Mouse (Mus musculus) lung, postnatal 10 days (tissue): ENCODE measurements around the gene Ifnl2.
"Not testable (repeated sequence)": the region's sequence is repeated elsewhere in the genome, so short reads cannot be mapped to it uniquely, and the experiment has no call there.

Source experiments
- DNase-seq: peaks from one replicate; pipeline ENCODE4 v3.0.0; 2021

The Ifnl2 gene

DNA sequence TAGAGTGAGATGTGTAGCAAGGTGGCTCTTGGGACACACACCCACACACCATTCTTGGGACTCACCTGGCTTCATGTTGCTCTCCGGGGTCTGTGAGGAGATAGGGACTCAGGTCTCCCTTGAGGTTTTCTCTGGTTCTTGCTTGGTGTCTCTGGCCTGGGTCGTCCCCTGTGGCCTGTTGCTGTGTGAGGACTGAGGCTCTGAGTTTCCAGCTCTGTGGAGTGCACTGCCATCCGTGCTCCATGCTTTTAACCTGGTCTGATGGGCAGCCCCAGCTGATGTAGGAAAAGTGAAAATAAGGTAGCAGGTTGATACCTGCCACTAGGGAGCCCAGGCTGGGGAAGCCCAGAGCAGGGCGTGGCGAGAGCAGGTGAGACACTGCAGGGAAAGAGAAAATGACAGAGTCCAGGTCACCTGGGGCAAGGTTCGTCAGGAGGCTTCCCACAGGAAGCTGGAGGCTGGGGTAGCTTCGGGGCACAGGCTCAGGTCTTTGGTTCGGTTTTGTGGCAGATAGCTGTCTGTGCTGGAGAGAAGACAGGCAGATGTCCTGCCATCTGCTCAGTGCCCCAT, at the start of gene Ifnl2:
Gene Ifnl2 (minus strand): TSS at position 51 of the 570 bp plus-strand sequence.
- DNase-seq: not testable (repeated sequence)

DNA sequence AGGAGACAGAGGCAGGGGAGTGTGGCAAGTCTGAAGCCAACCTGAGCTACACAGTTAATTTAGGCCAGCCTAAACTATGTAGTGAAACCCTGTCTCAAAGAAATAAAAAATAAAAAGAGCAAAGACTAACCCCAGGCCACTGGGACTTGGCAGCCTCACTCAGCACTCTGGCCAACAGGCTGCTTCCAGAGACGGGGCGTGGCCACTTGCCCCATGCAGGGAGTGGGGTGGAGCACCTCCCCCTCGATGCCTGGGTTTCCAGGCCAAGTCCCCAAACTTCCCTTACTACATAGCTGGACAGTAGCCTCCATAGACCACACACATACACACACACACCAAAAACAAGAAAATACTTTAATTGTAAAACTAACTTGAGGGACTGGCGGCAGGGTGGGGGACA, 48.2 kb upstream of the Ifnl2 start:
- DNase-seq: peak; percentile 89

DNA sequence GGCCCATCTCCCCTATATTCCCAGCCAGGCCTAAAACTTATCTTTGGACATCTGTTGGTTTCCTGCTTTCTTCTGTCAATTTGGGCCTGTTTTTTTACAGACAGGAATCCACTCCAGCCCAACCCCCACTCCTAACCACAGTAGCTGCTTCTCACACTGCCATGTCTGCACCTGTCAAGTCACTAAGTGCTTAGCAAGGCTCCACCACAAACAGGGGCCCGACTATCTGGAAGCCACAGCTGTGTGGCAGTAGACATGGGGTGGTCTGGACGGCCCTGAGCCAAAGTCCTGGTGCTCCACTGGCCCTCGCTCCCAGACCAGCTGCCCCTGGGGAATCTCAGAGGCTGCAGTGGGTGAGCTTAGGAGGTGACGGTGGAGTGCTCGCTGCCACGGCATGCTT, 47.5 kb upstream of the Ifnl2 start:
- DNase-seq: no peak

DNA sequence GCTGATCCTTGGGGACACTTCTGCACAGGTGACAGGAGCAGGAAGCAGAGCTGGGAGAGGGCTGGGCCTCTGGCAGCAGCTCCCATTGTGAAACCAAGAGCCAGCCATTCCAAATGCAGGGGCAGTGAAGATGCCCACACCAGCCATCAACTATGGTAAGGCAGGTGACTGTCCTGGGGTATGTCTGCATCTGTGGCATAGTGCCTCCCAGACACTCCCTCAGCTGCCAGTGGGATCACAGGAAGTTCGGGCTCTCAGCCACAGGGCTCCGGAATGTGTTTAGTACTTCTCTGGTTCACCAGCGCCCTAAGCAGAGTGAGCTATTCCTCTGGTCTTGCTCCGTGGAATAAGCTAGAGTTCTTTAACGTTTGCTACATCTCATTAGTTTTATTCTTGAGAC, 46.8 kb upstream of the Ifnl2 start:
- no peak for DNase-seq

DNA sequence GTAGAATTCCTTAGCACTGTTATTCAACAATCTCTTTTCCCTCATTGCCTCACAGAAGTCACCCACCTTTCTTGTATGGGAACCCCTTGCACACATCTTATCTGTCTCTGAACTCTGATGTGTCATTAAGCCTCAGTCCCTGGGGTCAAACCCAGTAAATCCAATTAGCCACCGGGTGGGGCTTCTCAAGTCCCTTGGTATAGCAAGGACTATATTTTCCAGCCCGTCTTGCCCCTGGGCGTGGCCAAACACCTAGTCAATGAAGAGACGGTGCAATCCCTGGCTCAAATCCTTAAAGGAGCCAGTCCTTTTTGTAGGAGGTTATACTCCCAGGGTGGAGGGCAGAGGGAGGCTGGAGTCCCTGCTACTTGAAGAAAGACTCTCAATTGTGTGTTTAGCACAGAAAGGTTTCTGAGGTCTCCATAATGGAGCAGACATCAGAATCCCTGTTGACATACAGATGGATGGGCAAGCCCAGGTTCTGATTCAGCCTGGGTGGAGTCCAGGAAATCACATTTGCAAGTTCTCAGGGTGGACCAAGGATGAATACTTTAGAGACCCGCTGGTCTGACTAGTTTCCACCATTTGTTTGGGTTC, 45.8 kb upstream of the Ifnl2 start:
- DNase-seq: no peak

DNA sequence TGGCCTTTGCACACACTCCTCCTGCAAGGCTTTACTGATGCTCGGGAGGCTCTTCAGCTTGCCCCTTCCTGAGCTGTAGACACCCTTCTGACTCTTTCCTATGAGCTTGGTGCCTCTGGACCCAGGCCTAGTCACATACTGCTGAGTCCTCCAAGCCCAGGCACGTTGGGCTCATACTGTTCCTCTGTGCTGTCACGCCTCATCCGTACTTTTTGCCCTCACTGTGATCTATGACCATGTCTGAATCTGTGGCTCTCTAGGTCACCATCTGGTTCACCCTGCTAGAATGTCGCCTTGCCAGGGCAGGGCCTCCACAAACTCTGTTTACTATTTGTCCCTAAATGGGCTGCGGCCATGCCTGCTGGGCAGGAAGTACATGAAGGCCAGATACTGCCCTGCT, 42.8 kb upstream of the Ifnl2 start:
- no peak for DNase-seq

DNA sequence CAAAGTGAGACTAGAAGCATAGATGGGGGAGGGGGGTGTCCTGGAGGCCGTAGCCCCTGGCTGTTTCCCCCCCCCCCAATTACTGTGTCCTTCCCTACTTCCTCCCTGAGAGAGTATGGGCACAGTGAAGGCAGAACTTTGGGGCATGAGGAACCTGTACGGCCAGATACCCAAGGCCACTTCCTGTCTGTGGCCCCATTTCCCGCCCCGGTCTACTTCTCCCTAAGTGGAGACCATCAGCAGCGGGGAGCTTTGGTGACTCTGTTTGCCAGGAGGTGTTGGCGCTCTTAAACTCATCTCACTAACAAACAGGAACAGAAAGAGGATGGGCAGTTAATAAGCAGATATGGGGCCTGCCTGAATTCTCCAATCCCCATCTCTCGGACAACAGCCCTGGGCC, 37.4 kb upstream of the Ifnl2 start:
- DNase-seq: no peak

DNA sequence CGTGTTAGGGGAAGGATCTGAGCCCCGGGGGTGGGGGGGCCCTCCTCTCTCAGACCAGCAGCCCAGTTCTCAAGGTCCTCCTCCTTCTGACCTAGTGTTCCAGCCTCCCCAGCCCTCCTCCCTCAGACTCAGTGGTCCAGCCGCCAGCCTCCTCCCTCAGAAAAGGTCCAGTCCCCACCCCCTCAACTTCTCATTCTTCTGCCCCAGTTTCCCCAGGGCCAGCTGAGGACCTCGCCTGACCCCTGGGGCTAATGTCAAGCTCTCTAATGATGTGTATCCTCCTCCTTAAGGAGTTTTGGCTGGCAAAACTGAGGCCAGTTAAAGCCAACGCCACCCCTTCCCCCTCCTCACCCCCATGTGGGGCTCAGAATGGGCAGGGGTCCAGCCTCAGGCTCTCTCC, 36.9 kb upstream of the Ifnl2 start, which contains the start of gene Nccrp1:
Gene Nccrp1 (minus strand): TSS at position 101 of the 400 bp plus-strand sequence.
- DNase-seq: no peak

DNA sequence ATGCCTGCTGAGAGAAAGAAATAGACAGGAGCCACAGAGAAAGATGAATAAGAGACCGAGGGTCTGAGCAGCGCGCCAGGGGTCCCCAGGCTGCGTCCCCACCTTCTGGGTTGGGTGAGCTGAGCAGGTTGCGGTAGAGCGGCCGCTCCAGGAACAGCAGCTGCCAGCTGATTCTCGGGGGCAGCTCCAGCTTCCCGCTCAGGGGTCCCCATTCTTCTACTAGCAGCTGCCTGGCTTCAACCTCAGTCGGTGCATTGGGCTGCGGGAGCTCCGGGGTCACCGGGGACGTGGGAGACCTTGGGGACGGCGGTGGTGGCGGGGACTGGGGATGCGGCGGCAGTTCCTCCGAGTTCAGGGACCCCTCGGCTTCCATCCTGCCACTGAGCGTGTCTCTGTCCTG, 36.4 kb upstream of the Ifnl2 start:
- no peak for DNase-seq

DNA sequence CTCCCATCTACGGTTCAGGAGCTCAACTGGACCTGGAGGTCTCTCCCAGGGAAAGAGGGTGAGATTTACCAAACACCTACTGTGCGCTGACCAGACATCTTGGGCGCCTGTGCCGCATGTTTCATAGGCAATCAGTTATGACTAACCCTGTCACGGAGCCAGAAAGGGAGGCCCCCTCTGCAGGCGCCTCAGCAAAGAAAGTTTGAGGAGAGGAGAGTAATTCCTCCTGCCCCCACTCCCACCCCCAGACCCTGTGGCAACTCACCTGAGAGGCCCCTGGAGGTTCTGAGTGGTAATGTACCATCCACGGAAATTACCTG, 35.6 kb upstream of the Ifnl2 start:
- no peak for DNase-seq

DNA sequence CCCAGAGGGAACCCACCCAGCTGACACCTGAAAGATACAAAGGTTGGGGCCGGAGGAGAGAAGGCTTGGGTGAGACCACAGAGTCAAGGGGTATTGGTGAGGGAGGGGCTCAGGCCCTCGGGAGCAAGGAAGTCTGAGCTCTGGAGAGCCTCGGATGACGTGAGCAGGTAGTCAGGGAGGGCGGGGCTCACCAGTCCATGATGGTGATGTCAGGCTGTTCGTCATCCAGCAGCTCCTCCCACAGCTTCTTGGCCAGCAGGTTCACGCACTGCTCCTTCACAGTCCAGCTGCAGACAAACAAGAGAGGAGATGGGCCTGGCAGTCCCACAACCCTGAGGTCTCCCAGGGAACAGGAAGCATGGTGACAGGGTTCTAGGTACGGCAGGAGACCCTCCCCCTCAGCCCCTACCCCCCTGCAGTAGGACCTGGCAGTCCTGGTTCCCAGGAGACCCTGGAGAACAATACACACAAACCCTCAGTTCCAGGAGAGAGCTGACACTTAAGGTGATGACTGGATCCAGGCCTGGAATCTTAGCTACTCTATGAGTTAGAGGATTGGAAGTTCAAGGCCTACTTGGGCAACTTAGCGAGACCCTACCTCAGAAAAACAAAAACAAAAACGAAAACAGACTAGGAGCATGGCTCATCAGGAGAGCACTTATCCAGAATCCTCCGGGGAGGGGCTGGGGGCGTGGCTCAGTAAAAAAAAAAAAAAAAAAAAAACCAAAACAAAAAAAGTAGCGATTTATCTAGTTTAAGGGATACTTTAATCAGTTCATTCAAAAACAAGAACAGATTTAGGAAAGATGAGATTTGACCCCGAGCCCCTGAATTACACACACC, 35.0 kb upstream of the Ifnl2 start:
- DNase-seq: peak; percentile 39

DNA sequence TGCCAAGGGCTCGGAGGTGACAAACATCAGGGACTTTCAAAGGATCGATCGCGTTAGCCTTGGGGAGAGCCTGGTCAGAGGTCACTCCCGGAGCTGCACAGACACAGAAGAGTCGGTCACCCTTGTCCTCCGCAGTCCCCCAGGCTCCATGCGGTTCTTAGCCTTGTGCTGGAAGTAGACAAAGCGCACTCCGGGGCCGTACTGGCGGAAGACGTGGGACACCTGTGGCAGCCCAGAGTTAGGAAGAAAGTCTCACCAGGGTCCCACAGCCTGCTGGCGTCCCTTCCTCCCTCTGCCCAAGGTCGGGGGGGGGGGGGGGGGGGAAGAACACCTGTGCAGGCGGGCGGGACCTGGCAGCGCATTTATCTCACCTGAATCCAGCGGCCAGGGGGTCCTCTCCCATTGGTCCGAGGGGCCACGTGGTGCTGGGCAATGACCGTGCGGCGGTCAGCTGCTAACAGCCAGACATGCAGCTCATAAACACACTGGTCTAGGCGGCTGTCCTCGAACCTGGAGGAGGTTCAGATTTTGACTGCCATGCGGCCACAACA, 33.9 kb upstream of the Ifnl2 start:
- no peak for DNase-seq

DNA sequence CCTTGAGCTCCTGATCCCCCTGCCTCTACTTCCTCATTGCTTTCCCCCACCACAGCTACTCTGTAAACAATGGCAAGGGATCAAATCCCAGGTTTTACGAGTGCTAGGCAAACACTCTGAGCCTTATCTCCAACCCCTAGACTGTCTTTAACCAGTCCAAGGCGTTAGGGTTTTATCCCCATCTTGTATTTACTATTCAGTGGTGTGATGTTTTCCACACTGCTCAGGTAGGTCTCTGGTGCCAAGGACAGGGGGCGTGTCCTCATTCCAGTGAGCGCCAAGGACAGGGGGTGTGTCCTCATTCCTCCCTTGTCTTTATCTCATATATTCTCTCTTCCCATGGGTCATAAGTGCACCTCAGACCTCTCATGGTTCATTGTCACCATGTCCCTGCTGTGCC, 30.3 kb upstream of the Ifnl2 start, which contains the start of gene Sycn:
Gene Sycn (plus strand): TSS at position 360 of the 400 bp plus-strand sequence.
- no peak for DNase-seq

DNA sequence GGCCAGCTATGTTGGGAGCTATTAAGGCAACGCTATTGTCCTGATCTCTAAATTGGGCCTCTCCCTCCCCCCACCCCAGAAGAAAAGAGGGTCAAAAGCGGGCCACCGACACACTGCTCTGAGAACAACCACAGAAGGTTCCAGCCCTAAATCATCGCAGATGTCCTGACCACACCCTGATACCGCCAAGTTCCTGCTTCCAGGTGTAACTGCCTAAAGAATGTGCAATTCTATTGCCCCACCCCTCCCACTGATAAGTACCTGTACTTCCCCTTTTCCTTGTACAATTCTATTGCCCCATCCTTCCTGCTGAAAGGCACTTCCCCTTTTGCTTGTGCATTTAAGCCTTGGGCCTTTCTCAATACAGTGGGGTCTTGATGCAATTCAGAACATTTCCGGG, 28.6 kb upstream of the Ifnl2 start:
- not testable (repeated sequence) for DNase-seq

DNA sequence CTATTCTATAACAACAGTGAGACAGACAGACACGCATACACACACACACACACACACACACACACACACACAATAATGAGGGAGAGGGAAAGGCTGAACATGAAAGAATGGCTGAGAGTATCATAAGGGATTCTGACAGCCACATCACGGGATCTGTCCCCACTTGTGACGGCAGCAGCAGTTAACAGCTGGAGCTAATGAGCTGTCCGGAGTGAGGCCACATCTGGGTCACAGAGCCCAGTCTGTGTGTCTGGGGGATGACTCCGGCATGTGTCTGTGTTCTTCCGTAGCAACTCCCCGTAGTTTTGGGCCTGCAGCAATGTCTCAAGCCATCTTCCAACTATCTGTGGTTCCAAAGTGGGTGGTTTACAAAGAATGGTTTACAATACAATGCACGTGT, 21.8 kb upstream of the Ifnl2 start:
- DNase-seq: peak; percentile 33

DNA sequence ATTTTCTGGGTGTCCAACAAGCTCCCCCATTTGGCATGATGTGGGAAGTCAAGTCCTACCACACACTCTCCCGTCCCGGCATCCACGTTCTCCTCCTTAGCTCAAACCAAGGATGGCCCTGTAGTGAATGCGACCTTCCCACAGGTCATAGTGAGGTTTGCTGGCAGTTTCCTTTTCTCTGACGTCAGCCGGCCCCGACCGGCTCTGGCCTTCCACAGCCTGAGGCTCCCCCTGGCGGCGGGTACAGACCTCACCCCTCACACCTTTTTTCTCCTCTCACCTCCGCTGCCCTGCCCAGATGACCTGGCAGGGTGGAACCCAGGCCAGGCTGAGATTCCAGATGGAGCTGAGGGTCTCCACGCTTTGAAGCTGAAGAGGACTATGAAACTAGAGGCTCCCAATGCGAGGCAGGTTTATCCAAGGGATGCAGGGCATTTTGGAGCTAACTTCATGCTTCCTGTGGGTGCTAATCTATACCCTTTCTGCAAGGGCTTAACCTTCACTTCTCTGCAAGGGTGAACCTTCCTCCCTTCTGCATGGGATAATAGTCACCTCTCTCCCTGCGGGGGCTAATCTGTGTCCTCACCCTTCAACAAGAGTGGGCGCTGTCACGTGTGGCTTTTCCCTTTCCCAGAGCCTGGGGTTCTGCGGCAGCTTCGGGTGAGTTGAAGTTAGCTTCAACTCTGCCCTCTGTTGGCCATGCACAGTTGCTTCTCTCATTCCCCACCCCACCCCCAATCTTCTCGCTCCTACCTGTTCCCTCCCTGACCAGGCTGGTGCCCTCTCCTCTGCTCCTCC, 17.9 kb upstream of the Ifnl2 start:
- DNase-seq: peak; percentile 90

DNA sequence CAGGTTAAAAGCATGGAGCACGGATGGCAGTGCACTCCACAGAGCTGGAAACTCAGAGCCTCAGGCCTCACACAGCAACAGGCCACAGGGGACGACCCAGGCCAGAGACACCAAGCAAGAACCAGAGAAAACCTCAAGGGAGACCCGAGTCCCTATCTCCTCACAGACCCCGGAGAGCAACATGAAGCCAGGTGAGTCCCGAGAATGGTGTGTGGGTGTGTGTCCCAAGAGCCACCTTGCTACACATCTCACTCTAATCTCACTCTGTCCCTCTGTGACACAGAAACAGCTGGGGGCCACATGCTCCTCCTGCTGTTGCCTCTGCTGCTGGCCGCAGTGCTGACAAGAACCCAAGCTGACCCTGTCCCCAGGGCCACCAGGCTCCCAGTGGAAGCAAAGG, 12.3 kb upstream of the Ifnl2 start, which contains the start of gene Ifnl3:
Gene Ifnl3 (plus strand): TSS at position 301 of the 400 bp plus-strand sequence.
- DNase-seq: not testable (repeated sequence)

DNA sequence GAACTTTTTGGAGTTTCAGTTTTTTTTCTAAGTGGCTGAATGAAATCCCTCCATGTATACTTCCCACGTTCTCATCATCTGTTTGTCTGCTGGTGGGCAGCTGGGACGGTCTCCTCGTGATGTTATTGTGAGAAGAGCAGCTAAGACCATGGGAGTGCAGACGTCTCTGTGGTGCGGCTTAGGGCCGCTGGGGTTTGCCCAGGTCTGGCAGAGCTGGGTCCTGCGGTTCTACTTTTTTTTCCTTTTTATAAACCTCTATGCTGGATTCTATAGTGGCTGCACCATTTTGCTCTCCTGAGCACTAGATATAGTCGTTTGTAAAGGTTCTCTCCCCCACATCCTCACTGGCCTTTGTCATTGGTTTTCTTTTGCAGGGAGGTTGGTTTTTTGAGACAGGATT, 1.2 kb upstream of the Ifnl2 start:
- DNase-seq: no peak

DNA sequence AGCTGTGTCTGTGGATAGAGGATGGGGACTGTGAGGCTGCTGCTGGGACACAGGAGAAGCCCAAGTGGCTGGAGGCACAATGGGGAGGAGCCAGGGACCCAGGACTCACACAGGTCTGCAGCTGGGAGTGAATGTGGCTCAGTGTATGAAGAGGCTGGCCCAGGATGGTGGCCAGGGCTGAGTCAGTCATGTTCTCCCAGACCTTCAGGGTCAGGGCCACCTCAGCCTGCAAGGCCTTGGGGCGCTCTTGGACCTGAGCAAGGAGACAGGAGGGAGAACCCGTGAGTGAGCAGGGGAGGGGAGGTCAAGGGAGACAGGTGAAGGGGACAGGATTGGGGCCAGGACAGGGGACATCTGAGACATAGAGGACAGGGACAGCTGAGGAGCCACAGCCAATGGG, 1.1 kb downstream of the Ifnl2 start:
- not testable (repeated sequence) for DNase-seq

DNA sequence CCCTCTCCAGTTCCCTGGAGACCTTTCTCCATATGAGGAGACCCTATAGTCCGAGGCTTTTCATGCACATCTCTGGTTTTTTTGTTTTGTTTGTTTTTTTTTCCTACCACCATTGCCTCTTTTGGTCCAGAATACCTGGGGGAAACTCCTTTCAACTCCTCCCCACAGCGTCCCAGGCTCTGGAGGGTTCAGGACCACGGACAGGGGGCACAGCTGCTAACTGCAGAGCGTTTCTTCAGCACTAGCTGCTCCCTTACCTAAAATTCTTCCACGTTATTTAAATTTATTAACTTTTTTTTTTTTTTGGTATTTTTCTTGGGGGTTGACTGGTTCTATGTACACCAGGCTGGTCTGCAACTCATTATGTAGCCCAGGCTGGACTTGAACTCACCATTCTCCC, 4.7 kb downstream of the Ifnl2 start:
- DNase-seq: peak; percentile 29

DNA sequence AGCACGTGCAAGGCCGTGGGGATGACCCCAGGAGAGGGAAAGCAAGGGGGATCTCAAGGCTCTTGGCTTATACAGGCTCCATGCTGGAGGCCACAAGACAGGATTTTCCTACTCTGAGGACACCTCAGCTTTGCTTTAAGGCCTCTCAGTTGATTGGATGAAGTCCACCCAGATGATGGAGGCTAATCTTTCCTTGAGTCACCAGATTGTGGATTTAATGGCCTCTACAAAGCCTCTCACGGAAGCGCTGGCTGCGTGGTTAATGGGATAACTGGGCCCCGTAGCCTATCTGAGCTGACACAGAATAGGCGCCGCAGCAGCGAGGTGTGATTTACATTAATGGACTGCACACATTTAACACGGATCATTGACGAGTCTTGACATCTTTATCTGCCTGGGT, 14.8 kb downstream of the Ifnl2 start:
- no peak for DNase-seq

DNA sequence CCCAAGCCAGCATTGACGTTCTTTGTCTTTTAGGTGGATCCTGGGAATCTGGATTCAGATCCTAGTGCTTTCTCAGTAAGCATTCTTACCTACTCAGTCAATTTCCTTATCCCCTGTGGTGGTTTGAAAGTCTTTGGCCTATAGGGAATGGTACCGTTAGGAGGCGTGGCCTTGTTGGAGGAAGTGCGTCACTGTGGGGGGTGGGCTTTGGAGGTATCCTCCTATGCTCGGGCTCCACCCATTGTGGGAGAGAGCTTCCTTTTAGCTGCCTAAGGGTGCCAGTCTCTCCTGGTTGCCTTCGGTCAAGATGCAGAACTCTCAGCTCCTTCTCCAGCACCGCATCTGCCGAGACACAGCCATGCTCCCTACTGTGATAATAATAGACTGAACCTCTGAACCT, 17.9 kb downstream of the Ifnl2 start:
- no peak for DNase-seq

DNA sequence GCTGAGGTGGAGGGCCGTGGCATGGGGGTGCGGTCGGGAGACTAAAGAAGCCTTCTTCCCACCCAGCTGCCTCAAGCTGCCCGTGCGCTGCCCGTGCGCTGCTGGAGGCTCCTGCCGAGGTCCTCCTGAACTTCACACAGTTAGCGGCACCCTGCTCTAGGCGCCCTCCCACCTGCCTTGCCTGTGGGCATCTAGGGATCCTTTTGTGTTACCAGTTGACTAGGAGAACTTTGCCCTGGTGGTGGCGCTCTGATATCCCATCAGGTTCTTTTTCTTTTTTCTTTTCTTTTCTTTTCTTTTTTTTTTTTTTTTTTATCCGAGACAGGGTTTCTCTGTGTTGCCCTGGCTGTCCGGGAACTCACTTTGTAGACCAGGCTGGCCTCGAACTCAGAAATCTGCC, 19.4 kb downstream of the Ifnl2 start:
- DNase-seq: no peak
